20 mouse cellular contexts compared by ENCODE assay signal in genomic region chr2:158012608-158013007, GRCm38 (mm10). TPM values are rescaled to one million over a fixed set of nuclear protein-coding genes. Genes with fewer than 3 reads are reported as not detected.
DNase-seq lines count a peak whose midpoint lies in the region; ATAC-seq and TF ChIP-seq lines count a peak whose summit lies in the region.
"Had no signal": no experiment of that assay in that cellular context is flagged by ENCODE, and none has a peak within 500 bp of the region (broad histone marks: within the 10 kb centered on the region; RNA-seq: fewer than 3 reads in every experiment).

No protein-coding gene starts in this region.

- H3K27me3 ChIP-seq in forebrain, postnatal 0 days (ENCODE audit: insufficient read depth, low read length) = no peaks in the 10 kb centered on the region
- H3K27me3 ChIP-seq in forebrain, embryonic 14.5 days (replicated peaks; ENCODE audit: control insufficient read depth, insufficient read depth, low read length) = no peaks in the 10 kb centered on the region
- H3K27me3 ChIP-seq: embryonic facial prominence, embryonic 12.5 days; forebrain, embryonic 13.5 days; Patski had no signal

- TF ChIP-seq CTCF in forebrain, postnatal 0 days (IDR thresholded peaks at IDR 0.05; ENCODE audit: low read depth) = no peak

- H3K4me1 ChIP-seq in forebrain, postnatal 0 days (ENCODE audit: insufficient read depth) = no peaks in the 10 kb centered on the region
- no peaks in the 10 kb centered on the region for H3K4me1 ChIP-seq in forebrain, embryonic 14.5 days (ENCODE audit: control insufficient read depth, insufficient read depth, low read length)
- H3K4me1 ChIP-seq: embryonic facial prominence, embryonic 10.5 days; embryonic facial prominence, embryonic 12.5 days; forebrain, embryonic 13.5 days had no signal

- no peak overlapping the region for H3K4me2 ChIP-seq in forebrain, postnatal 0 days (ENCODE audit: low read depth)
- H3K4me2 ChIP-seq in forebrain, embryonic 14.5 days (ENCODE audit: low read length) = no peak overlapping the region
- H3K4me2 ChIP-seq: embryonic facial prominence, embryonic 12.5 days; forebrain, embryonic 13.5 days had no signal

- no peak overlapping the region for H3K9ac ChIP-seq in forebrain, postnatal 0 days
- no peak overlapping the region for H3K9ac ChIP-seq in forebrain, embryonic 14.5 days (ENCODE audit: low read length)
- H3K9ac ChIP-seq: embryonic facial prominence, embryonic 12.5 days; forebrain, embryonic 13.5 days had no signal

- no peaks in the 10 kb centered on the region for H3K9me3 ChIP-seq in forebrain, postnatal 0 days (ENCODE audit: low read length)
- H3K9me3 ChIP-seq in forebrain, embryonic 14.5 days (replicated peaks; ENCODE audit: control insufficient read depth, low read length) = no peaks in the 10 kb centered on the region
- H3K9me3 ChIP-seq: embryonic facial prominence, embryonic 10.5 days; embryonic facial prominence, embryonic 12.5 days; forebrain, embryonic 13.5 days had no signal

- WGBS in forebrain, postnatal 0 days = 88% methylated on average over 3 of the region's 3 CpGs
- whole genome bisulfite sequencing in forebrain, embryonic 14.5 days = 97% methylated on average over 3 of the region's 3 CpGs

- peak; percentile 18 for DNase-seq in forebrain, postnatal 0 days
- no peak for DNase-seq in forebrain, embryonic 14.5 days (ENCODE audit: low spot score)
- peak; percentile 66 for DNase-seq in 3T3-L1 (ENCODE audit: low read depth, low spot score)
- DNase-seq in brain, adult 2 months (ENCODE audit: low read depth, low spot score) = peak; percentile 77
- DNase-seq in heart, adult 18-20 months = no peak
- DNase-seq in thymus, postnatal 25 days = no peak
- DNase-seq: adrenal gland, adult 8-10 months; adrenal gland, postnatal 14 days; adrenal gland, postnatal 36 days; cerebellum, adult 11 months; cerebellum, adult 18-20 months; cerebellum, adult 9-10 months; cerebellum, postnatal 10 days; cerebellum, postnatal 25 days had no signal

- H3K36me3 ChIP-seq in forebrain, postnatal 0 days (ENCODE audit: insufficient read depth) = peaks cover 9% of the 10 kb centered on the region
- H3K36me3 ChIP-seq in forebrain, embryonic 14.5 days (ENCODE audit: control insufficient read depth, insufficient read depth, low read length) = peaks cover 21% of the 10 kb centered on the region; the same call in 1 of the 2 replicates

- no peak; the same call in 1 of the 2 replicates for ATAC-seq in forebrain, postnatal 0 days
- ATAC-seq in forebrain, embryonic 14.5 days = no peak
- ATAC-seq: activated CD4-positive, CD25-positive, alpha-beta regulatory T cell, adult 4 months; forebrain, embryonic 13.5 days; forebrain, embryonic 16.5 days; Patski had no signal

- H3K4me3 ChIP-seq in forebrain, postnatal 0 days (ENCODE audit: low read depth, low read length) = no peak overlapping the region
- no peak overlapping the region for H3K4me3 ChIP-seq in forebrain, embryonic 14.5 days (ENCODE audit: low read depth, low read length)
- H3K4me3 ChIP-seq: embryonic facial prominence, embryonic 10.5 days; embryonic facial prominence, embryonic 12.5 days; forebrain, embryonic 13.5 days had no signal

- H3K27ac ChIP-seq in forebrain, postnatal 0 days (ENCODE audit: low read depth, low read length) = no peak overlapping the region
- H3K27ac ChIP-seq in forebrain, embryonic 14.5 days (ENCODE audit: low read depth, low read length) = no peak overlapping the region
- H3K27ac ChIP-seq: embryonic facial prominence, embryonic 10.5 days; embryonic facial prominence, embryonic 12.5 days; forebrain, embryonic 13.5 days had no signal

RNA-seq across cellular contexts. Expression of gene Tti1, which starts 15.6 kb away (rescaled TPM):
- 17.3 and 19.9 TPM in 2 replicates for total RNA-seq in forebrain, postnatal 0 days (2014; rRNA removed)
- 6.6 and 8.1 TPM in 2 replicates for polyA plus RNA-seq in forebrain, postnatal 0 days (2015; fragmentation: Nextera tagmentation; extraction: Ambion mirVana)
- polyA plus RNA-seq in forebrain, embryonic 14.5 days (2014; fragmentation: Nextera tagmentation; extraction: Ambion mirVana) = 17.5 and 17.6 TPM in 2 replicates
- total RNA-seq in heart, adult 18-20 months (2021) = 10 to 100 TPM; 25.8 to 27.1 TPM

RNA-seq across cellular contexts. Expression of gene Rprd1b, which starts 15.7 kb away (rescaled TPM):
- total RNA-seq in forebrain, postnatal 0 days (2014; rRNA removed) = 39.8 and 61.3 TPM in 2 replicates
- polyA plus RNA-seq in forebrain, postnatal 0 days (2015; fragmentation: Nextera tagmentation; extraction: Ambion mirVana) = 12.9 and 18.8 TPM in 2 replicates
- polyA plus RNA-seq in forebrain, embryonic 14.5 days (2014; fragmentation: Nextera tagmentation; extraction: Ambion mirVana) = 31.1 and 37.7 TPM in 2 replicates
- 10 to 100 TPM; 26.1 to 33.0 TPM for total RNA-seq in heart, adult 18-20 months (2021)

Comparison
In these comparisons a context has a peak if more than half of its experiments do, and no peak if none do; other contexts are left out.
1. DNase-seq: peak in forebrain, postnatal 0 days (single experiment), 3T3-L1 (single experiment) and brain, adult 2 months (single experiment); none in forebrain, embryonic 14.5 days (single experiment), heart, adult 18-20 months (0 of 2) and thymus, postnatal 25 days (single experiment).